Mouse (Mus musculus) stomach, postnatal 0 days (tissue): Measurements from ENCODE around the gene Nrp2. TPM values are rescaled to one million over a fixed set of nuclear protein-coding genes. Genes with fewer than 3 reads are reported as not detected.

ENCODE experiments used
- ATAC-seq: fragments of 200-750 bp; cut with Nextera tagmentation; 2 replicates; pipeline ENCODE4 v1.8.0; 2017; ENCODE audit not compliant: low FRiP score, low TSS enrichment
- DNase-seq: peaks from one replicate; pipeline ENCODE4 v3.0.0-alpha.2; 2016; ENCODE audit warnings: low spot score
- H3K27ac ChIP-seq: fragments of 300-500 bp; sonication (generic); replicated peaks from 2 replicates; pipeline ENCODE4 v1.5.1; 2014; ENCODE audit warnings: mild to moderate bottlenecking, control low read depth
- H3K27me3 ChIP-seq: fragments of 300-500 bp; sonication (generic); 2 replicates; pipeline ENCODE4 v1.6.1; 2014; ENCODE audit warnings: low read length; ENCODE audit not compliant: control insufficient read depth, insufficient read depth
- H3K36me3 ChIP-seq: fragments of 300-500 bp; sonication (generic); 2 replicates; pipeline ENCODE4 v1.6.1; 2014; ENCODE audit warnings: low read length, mixed read lengths; ENCODE audit not compliant: control insufficient read depth, insufficient read depth
- H3K4me1 ChIP-seq: fragments of 300-500 bp; sonication (generic); replicated peaks from 2 replicates; pipeline ENCODE4 v1.6.1; 2014; ENCODE audit warnings: antibody characterized with exemption; ENCODE audit not compliant: control insufficient read depth, insufficient read depth
- H3K4me2 ChIP-seq: fragments of 300-500 bp; sonication (generic); replicated peaks from 2 replicates; pipeline ENCODE4 v1.6.1; 2014; ENCODE audit warnings: low read depth, mild to moderate bottlenecking, control low read depth, moderate library complexity
- H3K4me3 ChIP-seq: fragments of 300-500 bp; sonication (generic); 2 replicates; pipeline ENCODE4 v1.5.1; 2014; ENCODE audit warnings: low read depth, low read length, control low read depth
- H3K9ac ChIP-seq: fragments of 300-500 bp; sonication (generic); 2 replicates; pipeline ENCODE4 v1.6.1; 2014; ENCODE audit warnings: mild to moderate bottlenecking, low read length, control low read depth, mixed read lengths
- H3K9me3 ChIP-seq: fragments of 300-500 bp; sonication (generic); 2 replicates; pipeline ENCODE4 v1.6.1; 2016; ENCODE audit warnings: low read length; ENCODE audit not compliant: control insufficient read depth
- CTCF ChIP-seq: IDR thresholded peaks from 2 replicates; pipeline ENCODE4 v1.5.1; 2016; ENCODE audit warnings: antibody characterized with exemption, low read depth, mild to moderate bottlenecking, moderate library complexity
- EP300 ChIP-seq: optimal IDR thresholded peaks from 2 replicates; pipeline ENCODE3; 2016; ENCODE audit warnings: antibody characterized with exemption
- WGBS: fragments of 180-500 bp; shearing (Covaris S2); extraction: QIAGEN DNeasy Blood & Tissue Kit; methylation state at CpG from one replicate; pipeline ENCODE4 v1.1.7; 2014; 5-methylcytosine and 5-hydroxymethylcytosine counted together
- polyA plus RNA-seq: library from polyadenylated mRNA; unstranded; fragments of >200 nt; fragmentation: Nextera tagmentation; extraction: Ambion mirVana; gene quantifications from 2 replicates; pipeline ENCODE4 v1.2.1, GENCODE M21; 2015

Nrp2 gene
- polyA plus RNA-seq, 1 experiment from 2014 or later = 10.2 TPM

DNA sequence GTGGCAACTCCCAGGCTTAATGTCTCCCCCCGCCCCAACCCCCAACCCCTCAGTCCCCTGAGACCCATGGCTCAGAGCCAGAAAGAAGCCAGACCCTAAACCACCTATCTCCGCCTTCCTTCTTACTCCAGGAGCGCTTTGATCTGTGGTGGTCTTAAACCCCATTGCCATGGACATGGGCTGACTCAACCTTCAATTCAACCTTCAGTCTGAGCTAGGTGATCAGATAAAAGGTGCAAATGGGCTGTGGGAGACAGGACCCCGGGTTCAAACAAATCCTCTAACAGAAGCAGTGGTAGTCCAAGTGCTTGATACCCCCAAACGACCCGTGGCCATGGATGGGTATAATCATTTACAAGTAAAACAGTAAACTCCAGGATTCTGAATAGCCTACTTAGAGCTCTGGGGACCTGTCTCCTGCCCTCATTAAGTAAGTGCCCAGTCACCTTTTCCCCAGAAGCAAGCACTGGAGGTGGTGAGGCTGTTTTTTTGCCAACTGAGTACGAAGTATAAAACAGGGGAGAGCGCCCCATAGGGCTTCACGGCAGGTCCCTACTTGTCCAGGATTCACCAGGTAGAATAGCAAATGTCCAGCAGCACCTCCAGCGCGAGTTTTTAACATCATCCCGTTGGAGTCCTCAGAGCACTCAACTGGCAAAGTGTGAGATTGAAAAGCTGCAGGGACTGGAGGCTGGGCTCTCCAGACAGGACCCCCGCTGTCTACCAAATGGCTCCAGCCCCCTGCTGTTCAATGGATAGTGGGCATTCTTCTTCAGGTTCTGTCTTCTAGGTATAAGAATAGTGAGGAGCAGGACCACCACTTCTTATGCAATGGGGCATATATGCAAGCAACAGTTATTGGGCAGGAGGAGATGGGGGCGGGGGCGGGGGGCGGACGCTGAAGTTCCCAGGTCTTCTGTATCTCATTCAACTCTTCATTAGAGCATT is 5.1 kb downstream of the Nrp2 start:
- ATAC-seq (no peak), DNase-seq (no peak)
- no peaks in the 10 kb centered on the region for H3K27me3 ChIP-seq
- no peaks in the 10 kb centered on the region for H3K36me3 ChIP-seq
- peaks cover 3% of the 10 kb centered on the region for H3K4me1 ChIP-seq
- H3K27ac ChIP-seq = no peak overlapping the region
- TF ChIP-seq CTCF (no peak), EP300 (no peak)
- WGBS = 37% methylated on average over 17 of the region's 17 CpGs
- H3K9ac ChIP-seq = 0 out of 2 replicates have a peak overlapping the region, but pooled peaks have one; percentile 75
- H3K9me3 ChIP-seq = no peaks in the 10 kb centered on the region
- peak overlapping the region; percentile 72 for H3K4me3 ChIP-seq
- peak overlapping the region; percentile 98 for H3K4me2 ChIP-seq

DNA sequence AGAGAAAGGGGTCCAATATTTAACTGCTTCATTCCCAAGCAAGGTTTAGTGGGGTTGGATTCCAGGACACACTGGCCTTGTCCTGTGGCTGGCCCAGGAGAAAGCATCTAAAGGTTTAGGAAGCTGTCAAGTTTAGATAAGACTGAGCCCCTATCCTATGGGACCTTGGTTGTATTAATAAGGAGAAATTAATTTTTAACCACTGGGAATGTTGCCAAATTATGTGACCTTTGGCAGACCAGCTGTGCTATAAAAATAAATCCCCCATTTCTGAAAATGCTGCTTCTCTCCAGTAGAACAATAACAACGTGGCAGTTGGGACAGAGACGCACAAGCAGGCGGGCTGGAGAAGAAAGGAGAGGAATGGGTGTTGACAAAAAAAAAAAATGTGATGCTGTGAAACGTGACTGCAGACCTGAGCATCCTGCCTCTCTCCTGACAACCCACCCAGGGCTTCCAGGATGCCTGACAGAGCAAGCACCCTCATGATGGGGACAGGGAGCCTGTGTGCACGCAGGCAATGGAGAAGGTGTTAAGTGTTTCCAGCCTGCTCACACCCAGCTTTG is 6.8 kb downstream of the Nrp2 start:
- Histone ChIP-seq H3K27me3 (no peaks in the 10 kb centered on the region), H3K9me3 (no peaks in the 10 kb centered on the region), H3K4me2 (0 out of 2 replicates have a peak overlapping the region, but pooled peaks have one; percentile 2), H3K9ac (no peak overlapping the region), H3K4me1 (peaks cover 3% of the 10 kb centered on the region), H3K27ac (no peak overlapping the region), H3K36me3 (no peaks in the 10 kb centered on the region), H3K4me3 (no peak overlapping the region)
- WGBS = 30% methylated on average over 5 of the region's 5 CpGs
- no peak for TF ChIP-seq EP300
- no peak for TF ChIP-seq CTCF
- DNase-seq = no peak
- no peak for ATAC-seq

DNA sequence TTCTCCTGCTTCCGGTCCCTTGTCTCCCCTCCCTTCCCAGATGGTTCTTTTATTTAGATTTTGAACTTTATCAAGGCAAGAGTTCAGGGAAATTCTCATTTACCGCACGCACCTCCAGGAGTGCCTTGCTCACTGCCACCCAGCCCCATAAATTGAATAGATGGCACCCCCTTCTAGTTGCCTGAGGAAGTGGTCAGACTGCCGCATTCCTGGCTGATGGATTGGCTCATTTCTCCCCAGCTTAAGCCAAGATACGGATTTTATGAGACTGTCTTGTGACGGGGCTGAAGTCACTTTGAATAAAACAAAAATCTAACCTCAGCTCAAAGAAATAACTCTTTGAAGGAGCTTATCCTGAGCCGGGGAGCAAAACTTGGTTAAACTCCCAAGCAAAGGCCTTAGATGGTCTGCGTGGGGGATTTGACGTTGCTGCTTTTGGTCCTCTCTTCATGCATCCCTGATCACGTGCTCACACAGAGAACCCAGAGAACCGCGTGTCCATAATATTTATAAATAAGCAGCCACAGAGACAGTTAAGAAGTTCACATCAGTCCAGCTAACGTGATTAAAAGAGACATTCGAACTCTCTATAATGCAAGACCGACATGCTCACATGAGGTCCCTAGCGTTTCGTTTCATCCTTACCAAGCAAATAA is 10.1 kb downstream of the Nrp2 start:
- 54% methylated on average over 17 of the region's 17 CpGs for WGBS
- no peak for TF ChIP-seq CTCF
- TF ChIP-seq EP300 = no peak
- no peak overlapping the region for H3K27ac ChIP-seq
- 0 out of 2 replicates have a peak overlapping the region, but pooled peaks have one; percentile 5 for H3K4me2 ChIP-seq
- H3K4me1 ChIP-seq = peaks cover 3% of the 10 kb centered on the region
- no peak overlapping the region for H3K9ac ChIP-seq
- no peaks in the 10 kb centered on the region for H3K9me3 ChIP-seq
- no peak overlapping the region for H3K4me3 ChIP-seq
- no peak for DNase-seq
- H3K36me3 ChIP-seq = no peaks in the 10 kb centered on the region
- H3K27me3 ChIP-seq = no peaks in the 10 kb centered on the region
- no peak for ATAC-seq

DNA sequence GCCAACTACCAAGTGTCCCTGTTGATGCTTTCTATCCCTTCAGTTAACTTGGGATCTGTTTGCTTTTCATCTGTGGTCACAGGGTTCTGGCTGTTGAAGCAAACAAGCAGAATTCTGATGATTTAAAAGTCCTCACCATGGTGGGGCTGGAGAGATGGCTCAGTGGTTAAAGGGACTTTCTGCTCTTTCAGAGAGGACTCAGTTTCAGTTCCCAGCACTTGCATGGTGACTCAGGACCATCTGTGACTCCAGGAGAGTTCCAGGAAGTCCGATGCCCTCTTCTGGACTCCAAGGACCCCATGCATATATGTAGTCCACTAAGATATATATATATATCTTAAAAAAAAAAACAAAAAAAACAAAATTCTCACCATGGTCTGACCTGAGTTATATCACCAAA is 11.9 kb downstream of the Nrp2 start:
- Histone ChIP-seq H3K9me3 (no peaks in the 10 kb centered on the region), H3K36me3 (0 out of 2 replicates have a peak, but pooled peaks cover 2% of the 10 kb centered on the region), H3K27ac (no peak overlapping the region), H3K4me2 (no peak overlapping the region), H3K4me3 (no peak overlapping the region), H3K27me3 (no peaks in the 10 kb centered on the region), H3K4me1 (peaks cover 3% of the 10 kb centered on the region), H3K9ac (no peak overlapping the region)
- ATAC-seq (no peak), DNase-seq (no peak)
- WGBS = 95% methylated on average over 1 of the region's 1 CpGs
- TF ChIP-seq EP300 = no peak
- TF ChIP-seq CTCF = no peak

DNA sequence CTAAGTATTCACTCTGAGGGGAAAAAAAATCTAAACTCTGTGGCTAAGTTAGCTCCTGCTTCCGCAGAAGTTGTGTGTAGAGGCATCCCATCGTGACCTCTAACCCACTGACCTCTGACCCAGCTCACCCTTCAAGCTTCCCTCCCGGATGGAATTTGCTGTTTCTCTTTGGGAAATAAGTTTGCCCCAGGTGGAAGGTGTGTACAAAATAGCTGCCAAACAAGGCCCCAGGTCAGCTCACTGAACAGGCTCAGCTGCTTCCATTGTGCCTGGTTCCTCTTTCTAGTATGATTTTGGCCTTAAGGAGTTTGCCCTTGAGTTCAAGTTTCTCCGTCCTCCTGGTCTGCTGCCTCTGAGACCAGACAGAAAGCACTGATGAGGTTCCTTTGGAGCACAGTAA is 12.6 kb downstream of the Nrp2 start:
- TF ChIP-seq CTCF (no peak), EP300 (no peak)
- Histone ChIP-seq H3K27ac (no peak overlapping the region), H3K27me3 (no peaks in the 10 kb centered on the region), H3K4me1 (no peaks in the 10 kb centered on the region), H3K9ac (no peak overlapping the region), H3K9me3 (no peaks in the 10 kb centered on the region), H3K4me3 (no peak overlapping the region), H3K36me3 (0 out of 2 replicates have a peak, but pooled peaks cover 2% of the 10 kb centered on the region), H3K4me2 (no peak overlapping the region)
- 48% methylated on average over 4 of the region's 4 CpGs for WGBS
- DNase-seq (no peak), ATAC-seq (no peak)
